Mouse (Mus musculus) intestine, embryonic 16.5 days (tissue): ENCODE measurements around the gene Grifin. TPM values are rescaled to one million over a fixed set of nuclear protein-coding genes. Genes with fewer than 3 reads are reported as not detected.
A peak's percentile ranks its signal among the peaks of the same experiment; 100 is the strongest.

Source experiments
- ATAC-seq: fragments of 200-750 bp; cut with Nextera tagmentation; 2 replicates; pipeline ENCODE4 v1.8.0; 2017; ENCODE audit warnings: moderate TSS enrichment, moderate library complexity
- H3K27ac ChIP-seq: fragments of 300-500 bp; sonication (generic); 2 replicates; pipeline ENCODE4 v1.5.1; 2014; ENCODE audit warnings: mild to moderate bottlenecking, low read length
- H3K27me3 ChIP-seq: fragments of 300-500 bp; sonication (generic); replicated peaks from 2 replicates; pipeline ENCODE4 v1.6.1; 2014; ENCODE audit warnings: low read length, control low read depth, mixed read lengths; ENCODE audit not compliant: control insufficient read depth, insufficient read depth
- H3K36me3 ChIP-seq: fragments of 300-500 bp; sonication (generic); 2 replicates; pipeline ENCODE4 v1.6.1; 2014; ENCODE audit warnings: low read length, control low read depth; ENCODE audit not compliant: control insufficient read depth, insufficient read depth
- H3K4me1 ChIP-seq: fragments of 300-500 bp; sonication (generic); 2 replicates; pipeline ENCODE4 v1.6.1; 2014; ENCODE audit warnings: low read length, control low read depth, mixed read lengths; ENCODE audit not compliant: control insufficient read depth, insufficient read depth
- H3K4me2 ChIP-seq: fragments of 300-500 bp; sonication (generic); 2 replicates; pipeline ENCODE4 v1.6.1; 2014; ENCODE audit warnings: low read depth, low read length, control low read depth
- H3K4me3 ChIP-seq: fragments of 300-500 bp; sonication (generic); 2 replicates; pipeline ENCODE4 v1.5.1; 2014; ENCODE audit warnings: mild to moderate bottlenecking, low read length
- H3K9ac ChIP-seq: fragments of 300-500 bp; sonication (generic); 2 replicates; pipeline ENCODE4 v1.6.1; 2014; ENCODE audit warnings: low read depth, low read length
- H3K9me3 ChIP-seq: fragments of 300-500 bp; sonication (generic); 2 replicates; pipeline ENCODE4 v1.6.1; 2016; ENCODE audit warnings: low read length, control low read depth; ENCODE audit not compliant: control insufficient read depth
- WGBS: fragments of 180-500 bp; shearing (Covaris S2); extraction: QIAGEN DNeasy Blood & Tissue Kit; methylation state at CpG from one replicate; pipeline ENCODE4 v1.1.7; 2014; 5-methylcytosine and 5-hydroxymethylcytosine counted together
- polyA plus RNA-seq: library from polyadenylated mRNA; unstranded; fragments of >200 nt; fragmentation: Nextera tagmentation; extraction: Ambion mirVana; gene quantifications from 2 replicates; pipeline ENCODE4 v1.2.1, GENCODE M21; 2015

The Grifin gene
- polyA plus RNA-seq, 1 experiment from 2014 or later = 0.70 TPM

- Histone ChIP-seq H3K36me3 (no peaks in the 10 kb centered on the region), H3K27me3 (no peaks in the 10 kb centered on the region), H3K27ac (no peak overlapping the region), H3K9ac (no peak overlapping the region), H3K4me1 (no peaks in the 10 kb centered on the region), H3K4me2 (no peak overlapping the region), H3K4me3 (no peak overlapping the region), H3K9me3 (no peaks in the 10 kb centered on the region)
- ATAC-seq = no peak
- 64% methylated on average over 9 of the region's 9 CpGs for WGBS
Observed at GRCm38 (mm10) chr5:140542811-140543575, 21.9 kb downstream of the Grifin start.

- Histone ChIP-seq H3K36me3 (no peaks in the 10 kb centered on the region), H3K4me1 (no peaks in the 10 kb centered on the region)
- 14% methylated on average over 8 of the region's 8 CpGs for WGBS
Observed at GRCm38 (mm10) chr5:140540106-140540505, 24.8 kb downstream of the Grifin start.

GRCm38 (mm10) chr5:140538111-140538683, 26.7 kb downstream of the Grifin start:
- Histone ChIP-seq H3K27ac (no peak overlapping the region), H3K4me3 (no peak overlapping the region), H3K4me2 (no peak overlapping the region), H3K27me3 (no peaks in the 10 kb centered on the region), H3K36me3 (no peaks in the 10 kb centered on the region), H3K9me3 (no peaks in the 10 kb centered on the region), H3K9ac (no peak overlapping the region), H3K4me1 (no peaks in the 10 kb centered on the region)
- 72% methylated on average over 13 of the region's 13 CpGs for WGBS
- no peak for ATAC-seq

More at GRCm38 (mm10) chr5:140540106-140540505, 24.8 kb downstream of the Grifin start:
- Histone ChIP-seq H3K4me3 (no peak overlapping the region), H3K4me2 (no peak overlapping the region), H3K27ac (no peak overlapping the region), H3K9me3 (no peaks in the 10 kb centered on the region), H3K9ac (no peak overlapping the region), H3K27me3 (no peaks in the 10 kb centered on the region)
- ATAC-seq = peak; percentile 60

DNA sequence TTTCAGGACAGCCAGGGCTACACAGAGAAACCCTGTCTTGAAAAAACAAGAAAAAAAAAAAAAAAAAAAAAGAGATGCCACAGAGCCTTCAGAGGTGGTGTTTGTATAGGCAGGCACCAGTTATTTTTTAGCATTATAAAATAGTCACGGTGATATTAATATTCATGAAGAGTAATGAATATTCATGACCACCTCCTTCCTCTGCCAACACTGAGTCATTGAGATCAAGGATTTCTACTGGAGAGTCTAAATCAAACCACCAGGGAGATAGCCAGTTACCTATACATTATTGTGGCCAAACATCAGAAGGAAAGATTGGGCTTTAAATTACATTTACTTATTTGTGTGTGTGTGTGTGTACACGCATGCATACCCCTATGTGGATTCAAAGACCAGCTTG, 38.1 kb downstream of the Grifin start:
- Histone ChIP-seq H3K27ac (no peak overlapping the region), H3K9ac (no peak overlapping the region), H3K4me2 (no peak overlapping the region), H3K9me3 (no peaks in the 10 kb centered on the region), H3K27me3 (no peaks in the 10 kb centered on the region), H3K4me3 (no peak overlapping the region), H3K36me3 (peaks cover 19% of the 10 kb centered on the region), H3K4me1 (no peaks in the 10 kb centered on the region)
- WGBS = 88% methylated on average over 2 of the region's 2 CpGs
- no peak for ATAC-seq

DNA sequence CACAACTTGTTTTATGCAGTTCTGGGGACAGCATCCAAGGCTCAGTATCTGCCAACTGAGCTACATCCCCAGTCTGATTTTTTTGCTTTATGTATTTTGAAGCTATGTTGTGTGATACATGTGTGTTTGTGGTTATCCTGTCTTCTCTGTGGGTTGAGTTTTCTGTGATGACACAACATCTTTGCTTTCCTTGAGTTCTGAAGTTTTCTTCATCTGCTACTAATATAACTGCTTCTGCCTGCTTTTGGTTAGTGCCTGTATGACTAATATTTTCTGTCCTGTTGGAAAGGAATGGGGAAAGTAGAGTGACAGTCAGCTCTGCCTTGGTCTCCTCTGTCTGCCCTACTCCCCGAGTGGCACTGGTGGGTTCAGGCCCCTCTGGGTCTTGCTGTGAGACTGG, 43.7 kb downstream of the Grifin start:
- no peaks in the 10 kb centered on the region for H3K27me3 ChIP-seq
- no peak for ATAC-seq

GRCm38 (mm10) chr5:140517921-140518230, 47.0 kb downstream of the Grifin start:
- peak overlapping the region; percentile 45 for H3K27ac ChIP-seq
- 35% methylated on average over 4 of the region's 4 CpGs for WGBS
- H3K4me2 ChIP-seq = no peak overlapping the region
- H3K9ac ChIP-seq = 0 out of 2 replicates have a peak overlapping the region, but pooled peaks have one; percentile 19
- H3K27me3 ChIP-seq = no peaks in the 10 kb centered on the region
- no peak overlapping the region for H3K4me3 ChIP-seq
- ATAC-seq = peak; percentile 44
- H3K4me1 ChIP-seq = peaks cover 33% of the 10 kb centered on the region
- H3K9me3 ChIP-seq = no peaks in the 10 kb centered on the region
- no peaks in the 10 kb centered on the region for H3K36me3 ChIP-seq

More for the DNA sequence above, 43.7 kb downstream of the Grifin start:
- Histone ChIP-seq H3K36me3 (peaks cover 13% of the 10 kb centered on the region), H3K27ac (no peak overlapping the region), H3K4me1 (peaks cover 14% of the 10 kb centered on the region), H3K9ac (no peak overlapping the region), H3K4me3 (no peak overlapping the region), H3K4me2 (no peak overlapping the region), H3K9me3 (no peaks in the 10 kb centered on the region)
- 71% methylated on average over 1 of the region's 1 CpGs for WGBS

DNA sequence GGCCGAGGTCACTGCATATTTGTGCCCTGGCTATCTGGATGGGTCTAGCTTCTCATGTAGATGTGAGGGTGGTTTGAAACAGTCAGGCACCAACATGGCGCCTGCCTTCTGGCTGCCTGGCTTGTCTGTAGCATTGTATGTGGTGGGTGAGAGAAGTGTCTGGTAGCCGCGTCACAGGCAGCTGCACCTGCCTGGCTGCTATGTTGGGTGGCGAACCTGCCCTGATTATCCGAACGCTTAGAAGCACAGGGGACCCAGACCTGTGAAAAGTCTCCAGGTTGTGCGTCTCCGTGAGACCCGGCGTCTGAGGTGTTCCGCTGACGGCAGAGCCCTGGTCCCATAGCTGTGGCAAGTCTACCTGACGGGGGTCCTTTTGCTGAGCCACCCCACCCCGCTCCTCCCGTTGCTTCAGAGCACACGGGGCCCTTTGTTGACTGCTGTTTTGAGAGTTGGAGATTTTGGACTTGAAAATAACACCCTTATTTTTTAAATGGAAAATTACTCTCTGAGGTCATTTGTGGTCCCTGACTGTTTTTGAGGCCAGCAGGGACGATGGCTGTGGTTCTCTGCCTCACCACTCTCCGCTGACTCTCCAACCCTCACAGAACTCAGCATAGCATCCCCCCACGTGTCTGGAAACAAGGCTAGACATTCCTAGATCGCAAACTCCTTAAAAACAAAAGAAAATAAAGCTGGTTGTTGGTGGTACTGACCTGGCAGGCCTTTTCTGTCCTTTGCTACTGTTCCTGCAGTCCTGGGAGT, 47.5 kb downstream of the Grifin start:
- Histone ChIP-seq H3K9me3 (no peaks in the 10 kb centered on the region), H3K4me2 (no peak overlapping the region), H3K27me3 (no peaks in the 10 kb centered on the region), H3K9ac (0 out of 2 replicates have a peak overlapping the region, but pooled peaks have one; percentile 19), H3K27ac (peak overlapping the region; percentile 45), H3K36me3 (no peaks in the 10 kb centered on the region), H3K4me3 (no peak overlapping the region), H3K4me1 (peaks cover 33% of the 10 kb centered on the region)
- WGBS = 87% methylated on average over 21 of the region's 21 CpGs
- no peak for ATAC-seq

DNA sequence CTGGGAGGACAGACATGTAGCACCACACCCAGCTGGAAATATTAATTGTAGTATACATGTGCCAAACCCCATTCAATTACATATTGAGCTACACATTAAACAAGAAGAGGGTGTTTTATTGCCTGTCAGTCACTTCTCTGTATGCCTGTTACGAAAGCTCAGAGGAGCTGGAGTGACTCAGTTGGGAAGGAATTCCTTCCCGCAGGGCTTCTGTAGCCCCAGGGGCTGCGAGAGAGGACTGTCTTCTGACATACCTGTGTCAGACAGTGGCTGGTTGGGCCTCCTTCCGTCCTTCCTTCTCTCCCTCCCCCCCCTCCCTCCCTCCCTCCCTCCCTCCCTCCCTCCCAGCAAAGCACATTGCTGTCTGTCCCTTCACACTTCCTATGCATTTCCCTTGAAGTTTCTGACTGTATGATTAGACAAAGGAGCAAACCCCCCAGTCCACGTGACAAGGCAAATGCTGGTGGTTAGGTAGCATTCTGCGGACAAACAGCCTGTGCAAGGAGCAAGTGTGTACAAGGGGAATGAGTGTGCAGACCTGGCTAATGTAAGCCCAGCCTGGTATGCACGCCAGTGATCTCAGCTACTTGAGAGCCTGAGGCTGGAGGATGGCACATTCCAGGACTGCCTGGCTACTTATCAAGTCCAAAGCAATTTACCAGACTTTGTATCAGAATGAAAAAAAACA, 49.9 kb downstream of the Grifin start:
- Histone ChIP-seq H3K9ac (peak overlapping the region; percentile 28; the same call in 1 of the 2 replicates), H3K4me2 (0 out of 2 replicates have a peak overlapping the region, but pooled peaks have one; percentile 16), H3K4me3 (no peak overlapping the region), H3K4me1 (peaks cover 37% of the 10 kb centered on the region), H3K27me3 (no peaks in the 10 kb centered on the region), H3K36me3 (no peaks in the 10 kb centered on the region), H3K27ac (peak overlapping the region; percentile 57), H3K9me3 (no peaks in the 10 kb centered on the region)
- ATAC-seq = peak; percentile 89
- 22% methylated on average over 7 of the region's 7 CpGs for WGBS

- H3K36me3 ChIP-seq = no peaks in the 10 kb centered on the region
- no peak overlapping the region for H3K9ac ChIP-seq
- peak overlapping the region; percentile 57; the same call in 1 of the 2 replicates for H3K27ac ChIP-seq
- no peak overlapping the region for H3K4me3 ChIP-seq
- ATAC-seq = no peak
- H3K4me1 ChIP-seq = peaks cover 42% of the 10 kb centered on the region
- H3K9me3 ChIP-seq = no peaks in the 10 kb centered on the region
- 77% methylated on average over 8 of the region's 8 CpGs for WGBS
- H3K4me2 ChIP-seq = no peak overlapping the region
- no peaks in the 10 kb centered on the region for H3K27me3 ChIP-seq
Observed at GRCm38 (mm10) chr5:140513921-140514320, 51.0 kb downstream of the Grifin start.
